Mouse (Mus musculus): ENCODE measurements around the gene Gm15091.
"Not testable (repeated sequence)": the region's sequence is repeated elsewhere in the genome, so short reads cannot be mapped to it uniquely, and the experiment has no call there.

Gene Gm15091

GRCm38 (mm10) chrX:149941355-149941754 is at the start of gene Gm15091:
Gm15091 (plus strand) TSS chrX:149941655.
- not testable (repeated sequence) for DNase-seq (ENCODE audit: low read depth)
